Mouse (Mus musculus) frontal cortex, postnatal 36 days (tissue): ENCODE results near the gene Shbg.
A peak's percentile ranks its signal among the peaks of the same experiment; 100 is the strongest.
"Not testable (repeated sequence)": the region's sequence is repeated elsewhere in the genome, so short reads cannot be mapped to it uniquely, and the experiment has no call there.

Experiments
- DNase-seq, 2 experiments: peaks; one replicate each; pipeline ENCODE4 v3.0.0; 2022; ENCODE audit warnings: low spot score in 2 of 2

Shbg gene

DNA sequence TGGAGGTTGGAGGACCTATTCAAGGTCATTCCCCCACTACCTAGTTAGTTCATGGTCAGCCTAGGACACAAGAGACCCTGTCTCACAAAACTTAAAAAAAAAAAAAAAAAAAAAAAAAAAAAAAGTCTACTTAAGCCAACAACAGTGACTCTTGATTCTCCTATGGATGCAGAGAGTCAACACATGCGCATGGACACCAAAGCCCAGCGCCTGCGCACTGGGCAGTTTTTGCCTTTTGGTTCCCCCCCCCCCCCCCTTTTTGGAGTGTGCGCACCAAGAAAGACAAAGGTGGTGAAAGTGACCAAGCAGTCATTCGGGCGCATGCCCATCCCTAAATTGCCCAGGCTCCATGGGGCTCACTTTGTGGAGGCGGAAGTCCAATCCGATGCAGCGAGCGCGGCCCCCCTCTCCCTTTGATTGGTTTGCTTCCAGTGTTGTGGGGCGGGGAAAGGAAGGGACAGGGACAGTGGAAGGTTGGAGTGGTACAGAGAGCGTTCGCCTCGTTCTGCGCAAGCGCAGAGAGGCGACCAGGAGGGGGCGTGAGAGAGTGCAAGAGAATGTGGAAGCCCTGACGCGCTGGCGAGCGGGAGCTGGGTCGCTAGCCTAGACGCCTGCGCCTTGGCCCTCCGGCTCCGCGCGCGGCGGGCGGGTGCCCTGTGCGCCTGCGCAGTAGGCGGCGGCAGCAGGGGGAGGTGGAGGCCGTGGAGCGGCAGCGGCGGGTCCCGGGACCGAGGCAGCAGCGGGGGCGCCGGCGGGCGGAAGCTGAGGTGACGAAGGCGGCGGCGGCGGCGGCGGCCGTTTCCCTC lies 14.8 kb upstream of the Shbg start, which contains the start of gene Fxr2:
Fxr2 (plus strand) TSS at position 707 of the 806 bp plus-strand sequence.
- peak; percentile 100 for DNase-seq

DNA sequence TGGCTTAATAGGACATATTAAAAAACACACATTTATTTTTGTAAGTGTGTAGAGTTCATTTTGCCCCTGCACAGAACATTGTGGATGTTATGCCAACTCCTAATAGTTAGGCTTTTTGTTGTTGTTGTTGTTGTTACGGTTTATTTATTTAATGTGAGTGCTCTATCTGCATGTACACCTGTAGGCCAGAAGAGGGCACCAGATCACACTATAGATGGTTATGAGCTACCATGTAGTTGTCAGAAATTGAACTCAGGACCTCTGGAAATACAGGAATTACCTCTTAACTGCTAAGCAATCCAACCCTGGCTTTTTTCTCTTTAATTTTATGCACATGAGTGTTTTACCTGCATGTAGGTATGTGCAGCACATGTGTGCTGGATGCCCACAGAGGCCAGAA lies 12.1 kb upstream of the Shbg start:
- no peak for DNase-seq

GRCm38 (mm10) chr11:69628286-69628685 lies 10.6 kb upstream of the Shbg start:
- peak; percentile 63 to 83 for DNase-seq

GRCm38 (mm10) chr11:69624339-69624738 lies 6.6 kb upstream of the Shbg start:
- not testable (repeated sequence) for DNase-seq

DNA sequence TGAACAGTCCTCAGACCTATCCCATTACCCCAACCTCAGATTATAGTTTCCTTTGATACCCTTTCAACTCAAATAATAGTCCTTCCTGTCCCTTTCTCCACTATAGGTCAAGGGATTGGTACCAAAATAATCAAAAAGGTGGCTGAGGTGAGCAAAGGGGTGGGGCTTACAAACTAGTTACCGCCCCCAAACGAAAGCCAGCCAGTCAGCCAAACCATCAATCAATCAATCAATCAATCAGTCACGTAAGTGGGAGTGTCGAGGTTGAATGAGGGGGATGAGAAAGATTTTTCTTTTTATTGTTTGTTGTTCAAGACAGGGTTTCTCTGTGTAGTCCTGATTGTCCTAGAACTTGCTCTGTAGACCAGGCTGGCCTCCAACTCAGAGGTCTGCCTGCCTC lies 5.3 kb upstream of the Shbg start:
- DNase-seq, result no peak

DNA sequence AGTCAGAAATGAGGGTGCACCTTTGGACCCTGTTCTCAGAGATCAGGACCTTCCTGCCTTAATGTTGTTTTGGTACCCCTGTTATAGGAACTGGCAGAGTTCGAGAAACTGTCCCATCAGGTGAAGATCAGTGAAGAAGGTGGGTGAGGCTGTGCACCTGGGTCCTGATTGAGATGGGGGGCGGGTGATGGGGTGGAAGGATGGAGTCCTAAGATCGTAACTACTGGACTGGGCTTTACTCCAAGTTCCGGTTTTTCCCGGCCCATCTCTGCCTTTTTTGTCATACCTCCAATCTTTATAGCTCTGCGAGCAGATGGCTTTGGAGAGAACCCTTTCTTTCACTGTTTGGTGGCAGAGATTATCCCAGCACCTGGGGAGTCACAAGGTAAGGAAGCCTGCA lies 4.7 kb upstream of the Shbg start:
- DNase-seq, result no peak

DNA sequence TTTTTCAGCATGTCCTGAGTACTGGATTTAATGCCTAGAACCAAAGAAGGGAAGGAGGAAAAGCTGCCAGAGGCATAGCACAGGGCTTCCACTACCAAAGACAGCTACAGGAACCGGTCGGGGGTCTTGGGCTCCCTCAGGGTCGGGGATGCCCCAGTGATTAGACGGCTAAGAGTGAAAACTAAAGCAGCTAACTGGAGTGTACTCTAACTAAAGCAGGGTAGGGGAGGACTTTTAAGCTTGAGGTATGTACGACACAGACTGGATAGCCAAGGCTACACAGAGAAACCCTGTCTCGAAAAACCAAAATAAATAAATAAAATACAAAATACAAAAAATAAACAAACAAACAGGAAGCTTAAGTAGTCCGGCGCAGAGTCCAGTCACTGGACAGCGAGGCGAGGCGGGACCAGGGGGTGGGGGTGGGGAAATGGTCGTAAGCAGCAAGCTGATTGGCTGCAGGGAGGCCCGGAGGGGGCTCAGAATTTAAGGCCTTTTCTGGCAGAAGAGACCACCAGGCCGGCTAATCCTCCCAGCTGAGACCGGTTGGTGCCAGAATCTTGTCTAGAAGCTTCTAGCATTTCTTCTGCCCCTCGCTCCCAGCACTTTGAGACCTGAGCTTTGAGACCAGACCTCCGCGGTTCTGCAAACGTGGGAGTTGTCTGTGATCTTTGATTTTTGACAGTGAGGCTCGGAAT lies 4.0 kb upstream of the Shbg start, which contains the start of gene Sat2:
Sat2 (plus strand) TSS at position 454 of the 698 bp plus-strand sequence.
- peak; percentile 37 to 42 for DNase-seq

- no peak for DNase-seq
Measured at GRCm38 (mm10) chr11:69620394-69621081, 2.8 kb upstream of the Shbg start.

DNA sequence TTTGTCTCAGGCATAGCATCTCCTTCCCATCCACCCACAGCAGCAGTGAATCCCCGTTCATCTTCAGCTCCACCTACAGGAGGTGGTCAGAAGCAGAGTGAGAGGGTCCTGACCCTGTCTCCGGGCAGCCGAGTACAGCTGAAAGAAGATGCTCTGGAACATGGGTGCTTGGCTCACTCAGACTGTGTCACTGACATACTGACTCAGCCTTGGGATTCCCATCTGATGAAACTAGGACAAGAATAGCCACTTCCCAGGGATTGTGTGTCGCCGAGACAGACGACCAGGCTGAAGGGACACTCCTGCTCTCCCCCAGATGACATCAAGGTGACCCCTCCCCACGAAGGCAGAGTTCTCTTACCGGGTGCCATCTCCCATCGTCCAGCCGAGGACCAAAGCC lies 924 bp downstream of the Shbg start:
- no peak for DNase-seq

GRCm38 (mm10) chr11:69614257-69614588 lies 3.5 kb downstream of the Shbg start:
- DNase-seq, result not testable (repeated sequence)

GRCm38 (mm10) chr11:69613553-69614256 lies 4.0 kb downstream of the Shbg start:
- DNase-seq, result peak; percentile 76 to 78

GRCm38 (mm10) chr11:69610899-69611298 lies 6.8 kb downstream of the Shbg start:
- no peak for DNase-seq

DNA sequence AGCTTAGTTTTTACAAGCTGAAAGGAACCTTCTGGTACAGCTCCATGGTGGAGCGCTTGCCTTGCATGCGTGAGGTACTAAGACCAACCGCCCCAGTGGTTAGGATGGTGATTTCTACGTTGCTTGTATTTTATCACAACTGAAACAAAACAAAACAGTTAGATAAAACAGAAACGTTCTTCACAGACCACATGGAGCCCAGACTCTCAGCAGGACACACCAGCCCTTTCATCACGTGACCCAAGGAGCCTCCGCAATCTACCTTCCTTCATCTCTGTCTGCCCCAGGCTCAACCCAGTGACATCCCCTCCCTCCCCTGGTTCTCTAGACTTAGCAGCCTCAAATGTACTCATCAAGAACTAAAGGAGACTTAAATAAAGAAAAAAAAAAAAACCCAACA lies 8.3 kb downstream of the Shbg start:
- no peak for DNase-seq

- no peak for DNase-seq
Measured at GRCm38 (mm10) chr11:69608525-69608924, 9.2 kb downstream of the Shbg start.

- DNase-seq, result no peak
Measured at GRCm38 (mm10) chr11:69606832-69607231, 10.9 kb downstream of the Shbg start.

DNA sequence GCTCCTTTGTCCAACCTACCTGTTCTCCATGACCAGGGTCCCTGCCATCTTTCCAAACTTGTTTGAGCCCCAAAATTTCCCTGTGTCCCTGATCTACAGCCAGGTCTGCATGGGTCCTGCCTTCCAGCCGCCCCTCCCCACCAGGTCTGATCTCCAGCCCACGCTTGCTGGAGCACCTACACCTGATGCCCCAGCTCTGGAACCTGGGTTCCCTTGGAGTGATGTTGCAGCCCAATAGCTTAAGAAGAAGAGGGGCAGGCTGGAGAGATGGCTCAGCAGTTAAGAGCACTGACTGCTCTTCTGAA lies 11.3 kb downstream of the Shbg start:
- no peak for DNase-seq

GRCm38 (mm10) chr11:69605726-69606490 lies 11.8 kb downstream of the Shbg start, which contains the start of gene Atp1b2:
Gene Atp1b2, minus strand, starts transcription at chr11:69605942.
- peak; percentile 74 to 77 for DNase-seq

DNA sequence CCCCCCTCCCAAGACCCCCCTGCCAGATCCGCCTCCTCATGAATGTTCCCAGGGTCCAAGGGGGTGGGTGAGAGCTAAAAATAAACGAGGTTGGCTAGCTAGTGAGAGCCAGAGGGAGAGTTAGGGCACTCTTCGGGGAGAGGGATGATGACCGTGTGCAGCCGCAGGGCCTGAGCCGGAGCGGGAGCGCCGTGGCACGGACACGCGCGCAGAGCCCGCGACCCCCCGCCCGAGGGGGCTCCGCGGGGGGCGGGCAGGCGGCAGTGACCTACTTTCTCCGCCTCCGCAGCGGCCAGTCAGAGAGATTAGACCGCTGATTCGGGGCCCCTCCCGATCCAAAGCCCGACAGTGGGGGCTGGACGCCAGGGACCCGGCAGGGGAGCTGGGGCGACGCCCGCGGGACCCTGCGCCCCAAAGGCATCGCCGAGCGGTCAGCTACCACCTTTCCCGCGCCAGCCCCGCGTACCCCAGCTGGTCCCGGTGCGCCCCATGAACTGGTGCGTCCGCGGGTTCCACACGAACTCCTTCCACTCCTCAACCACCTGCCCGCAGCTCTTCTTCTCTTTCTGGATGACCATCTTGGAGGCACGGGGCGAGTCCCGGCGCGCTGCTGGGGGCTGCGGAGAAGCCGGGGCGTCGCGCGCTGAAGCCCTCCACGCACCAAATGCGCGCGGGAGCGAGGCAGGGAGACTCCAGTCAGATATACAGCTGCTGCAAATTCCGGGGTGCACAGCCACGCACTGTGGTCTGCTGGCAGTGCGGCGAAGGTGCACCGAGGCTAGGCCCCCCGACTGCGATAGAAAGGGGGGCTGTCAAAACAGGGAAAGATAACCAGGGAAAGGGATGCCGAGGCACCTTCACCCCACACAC lies 12.7 kb downstream of the Shbg start:
- DNase-seq, result no peak

- no peak for DNase-seq
Measured at GRCm38 (mm10) chr11:69604347-69604746, 13.4 kb downstream of the Shbg start.

GRCm38 (mm10) chr11:69603516-69603915 lies 14.2 kb downstream of the Shbg start:
- no peak for DNase-seq
